Mouse (Mus musculus) urinary bladder, adult 2 months (tissue): Measurements from ENCODE around the gene Ankmy2. TPM values are rescaled to one million over a fixed set of nuclear protein-coding genes. Genes with fewer than 3 reads are reported as not detected.

Experiments used
- DNase-seq: peaks from one replicate; pipeline ENCODE4 v3.0.0; 2022; ENCODE audit warnings: low spot score
- polyA plus RNA-seq: library from polyadenylated mRNA; depleted of rRNA; stranded (reverse); fragments of >200 nt; gene quantifications from 2 replicates; pipeline ENCODE4 v1.2.3, GENCODE M21; 2012; rRNA removed

Gene Ankmy2
- 36.2 and 43.3 TPM in 2 replicates for polyA plus RNA-seq

GRCm38 (mm10) chr12:36156637-36157303 lies at the start of gene Ankmy2:
Gene Ankmy2, plus strand, starts transcription at chr12:36157114.
- peak; percentile 77 for DNase-seq

- DNase-seq = no peak
These were observed 48.5 kb upstream of the Ankmy2 start for GRCm38 (mm10) chr12:36108442-36108841.

DNA sequence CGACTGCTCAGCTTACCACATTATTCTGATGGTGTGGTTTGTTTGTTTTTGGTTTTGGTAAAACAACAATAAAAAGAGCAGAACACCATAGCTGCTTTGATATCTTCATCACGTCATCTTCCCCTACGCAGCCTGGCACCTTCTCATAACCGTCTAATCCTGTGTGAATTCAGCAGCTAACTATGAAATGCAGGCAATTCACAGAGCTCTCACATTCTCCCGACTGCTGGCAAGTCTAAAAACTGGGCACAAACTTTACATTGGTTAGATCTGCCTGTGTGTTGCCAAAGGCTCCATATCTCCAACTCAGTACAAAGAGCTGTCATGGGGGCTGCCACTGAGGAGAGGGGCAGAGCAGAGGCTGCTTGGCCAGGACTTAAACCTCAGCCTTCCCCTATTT lies 46.5 kb upstream of the Ankmy2 start:
- DNase-seq = no peak

DNA sequence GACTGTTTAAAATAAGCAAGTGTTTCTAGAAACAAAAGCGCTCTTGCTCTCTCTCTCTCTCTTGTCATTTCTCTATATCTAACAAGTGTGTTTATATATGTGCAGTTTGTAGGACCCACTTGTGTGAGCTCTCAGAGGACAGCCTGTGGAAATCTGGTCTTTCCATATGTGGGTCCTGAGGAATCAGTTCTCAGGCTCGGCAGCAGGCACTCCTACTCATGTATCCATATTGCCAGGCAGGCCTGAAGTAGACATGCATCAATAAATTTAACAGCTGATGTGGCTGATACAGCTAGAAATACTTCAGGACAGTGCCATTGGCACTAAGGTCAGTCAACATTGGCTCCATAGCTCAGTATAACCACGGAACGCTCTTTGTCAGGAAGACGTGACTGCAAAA lies 45.8 kb upstream of the Ankmy2 start:
- no peak for DNase-seq

DNA sequence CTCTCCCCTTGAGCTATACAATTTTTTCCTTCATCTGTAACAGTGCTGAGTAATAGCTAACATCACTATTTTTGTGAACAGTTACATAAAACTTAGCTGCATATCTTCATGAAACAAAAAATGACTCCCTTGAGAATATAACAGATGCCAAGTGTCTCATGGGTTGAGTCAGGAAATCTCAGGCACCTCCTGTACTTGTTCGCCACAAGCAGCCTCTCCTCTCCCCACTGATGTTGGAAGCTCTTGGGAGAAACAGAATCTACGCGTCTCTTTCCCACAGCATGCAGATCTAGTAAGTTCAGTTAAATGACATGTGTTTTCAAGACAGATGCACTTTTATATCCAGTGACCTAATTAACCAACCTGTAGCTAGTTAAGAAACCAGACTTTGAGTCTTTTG lies 44.8 kb upstream of the Ankmy2 start:
- DNase-seq = no peak

- DNase-seq = no peak
These were observed 39.8 kb upstream of the Ankmy2 start for GRCm38 (mm10) chr12:36117161-36117560.

GRCm38 (mm10) chr12:36119244-36119643 lies 37.7 kb upstream of the Ankmy2 start:
- no peak for DNase-seq

- no peak for DNase-seq
These were observed 30.9 kb upstream of the Ankmy2 start for GRCm38 (mm10) chr12:36126049-36126448.

DNA sequence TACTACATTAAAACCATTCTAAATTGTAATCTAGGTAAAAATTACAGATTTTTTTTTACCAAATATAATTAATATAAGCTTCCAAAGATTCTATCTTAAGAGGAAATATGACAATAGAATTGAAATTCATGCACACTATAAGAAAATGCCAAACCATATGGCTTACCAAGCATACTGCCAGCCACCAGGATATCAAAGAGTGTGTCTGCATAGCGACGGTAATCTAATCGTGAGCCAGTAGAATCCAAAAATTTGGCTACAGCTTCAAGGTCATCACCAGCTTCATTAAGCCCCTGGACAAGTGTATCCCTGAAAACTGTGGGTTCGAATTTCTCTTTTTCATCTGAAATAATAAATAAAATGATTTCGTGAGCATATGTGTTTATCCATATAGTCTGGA lies 27.1 kb upstream of the Ankmy2 start:
- DNase-seq = no peak

DNA sequence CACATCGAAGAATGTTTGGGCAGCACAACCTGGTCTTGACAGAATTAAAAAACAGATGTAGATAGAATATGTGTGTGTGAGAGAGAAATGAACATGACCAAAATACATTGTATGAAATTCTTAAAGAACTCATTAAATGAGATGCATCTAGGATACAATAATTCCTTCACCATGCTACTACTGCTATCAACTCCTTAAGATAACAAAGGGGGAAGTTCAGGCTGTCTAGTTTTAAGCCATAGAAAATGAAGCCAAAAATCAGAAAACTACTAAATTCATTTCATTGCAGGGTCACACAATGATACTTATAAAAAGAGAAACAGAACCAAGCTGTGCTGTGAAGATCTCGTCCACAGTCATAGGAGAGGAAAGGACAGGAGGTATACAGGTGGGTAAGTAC lies 24.7 kb upstream of the Ankmy2 start:
- DNase-seq = no peak

DNA sequence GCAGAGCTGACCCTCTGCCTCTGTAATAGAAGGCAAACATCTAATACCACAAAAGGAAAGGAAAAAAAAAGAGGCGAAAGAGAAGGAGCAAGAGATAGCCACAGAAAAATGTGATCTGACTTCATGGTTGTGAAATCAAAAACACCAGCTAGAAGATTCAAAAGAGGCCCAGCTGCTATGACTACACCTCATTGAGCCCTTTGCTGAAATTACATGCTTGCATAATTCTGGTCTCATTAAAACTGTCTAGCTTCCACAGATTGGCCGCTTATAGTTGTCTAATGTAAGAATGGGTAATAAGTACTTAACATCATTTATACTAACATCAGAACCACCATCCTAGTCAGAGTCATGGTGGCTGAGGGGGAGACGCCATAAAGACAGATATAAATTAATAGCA lies 24.2 kb upstream of the Ankmy2 start:
- no peak for DNase-seq

DNA sequence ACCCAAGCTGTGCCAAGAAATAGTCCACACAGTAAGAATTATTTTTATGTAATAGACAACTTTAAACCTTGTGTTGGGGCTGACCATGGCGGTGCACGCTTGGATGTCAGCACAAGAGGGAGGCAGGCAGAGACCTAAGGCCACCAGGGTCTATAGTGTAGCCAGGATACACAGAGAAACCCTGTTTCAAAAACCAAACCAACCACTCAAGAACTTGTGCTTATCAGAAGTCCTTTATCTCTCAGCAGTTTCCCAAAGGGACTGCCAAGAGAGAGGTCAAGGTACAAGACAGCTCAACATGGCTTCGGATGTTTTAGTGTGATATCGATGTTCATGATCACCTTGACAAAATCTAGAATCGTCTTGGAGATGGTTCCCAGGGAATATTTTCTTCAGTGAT lies 23.4 kb upstream of the Ankmy2 start:
- DNase-seq = no peak

DNA sequence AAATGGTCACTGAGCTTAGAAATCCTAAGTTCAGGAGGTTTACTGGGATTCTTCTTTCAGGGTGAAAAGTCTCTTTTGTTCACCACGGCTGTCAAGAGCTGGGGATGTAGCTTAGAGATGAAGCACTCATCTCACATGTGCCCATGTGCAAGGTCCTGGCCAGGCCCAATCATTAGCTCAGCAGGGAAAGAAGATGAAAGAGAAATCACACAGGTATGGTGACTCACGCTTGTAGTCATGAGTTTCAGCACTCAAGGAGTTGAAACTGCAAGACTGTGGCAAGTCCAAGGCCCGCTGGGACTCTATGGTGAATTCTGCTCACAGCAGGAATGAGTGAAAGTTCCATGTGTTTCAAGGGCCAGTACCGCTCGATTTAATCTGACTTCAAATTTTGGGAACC lies 22.8 kb upstream of the Ankmy2 start:
- DNase-seq = no peak

DNA sequence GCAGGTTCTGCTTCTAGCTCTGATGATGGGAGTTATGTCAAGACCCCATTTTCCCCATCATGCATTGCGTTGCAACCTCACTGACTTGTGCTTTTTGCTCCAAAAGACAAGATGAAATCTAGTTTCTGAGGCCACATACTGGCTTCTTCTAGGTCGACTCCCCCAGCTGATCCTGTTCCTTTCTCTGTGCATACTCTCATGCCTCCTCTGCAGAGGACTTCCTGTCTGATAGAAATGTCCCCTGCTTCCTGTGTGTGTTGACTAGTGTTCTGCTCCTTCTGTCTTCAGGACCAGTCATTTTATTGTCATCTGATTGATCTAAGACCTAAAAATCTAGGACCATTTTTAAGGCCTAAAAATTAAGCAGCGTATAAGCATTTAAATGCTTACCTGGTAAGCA lies 21.5 kb upstream of the Ankmy2 start:
- DNase-seq = no peak

- DNase-seq = no peak
These were observed 20.6 kb upstream of the Ankmy2 start for GRCm38 (mm10) chr12:36136285-36136684.

GRCm38 (mm10) chr12:36137192-36137591 lies 19.7 kb upstream of the Ankmy2 start:
- DNase-seq = no peak

DNA sequence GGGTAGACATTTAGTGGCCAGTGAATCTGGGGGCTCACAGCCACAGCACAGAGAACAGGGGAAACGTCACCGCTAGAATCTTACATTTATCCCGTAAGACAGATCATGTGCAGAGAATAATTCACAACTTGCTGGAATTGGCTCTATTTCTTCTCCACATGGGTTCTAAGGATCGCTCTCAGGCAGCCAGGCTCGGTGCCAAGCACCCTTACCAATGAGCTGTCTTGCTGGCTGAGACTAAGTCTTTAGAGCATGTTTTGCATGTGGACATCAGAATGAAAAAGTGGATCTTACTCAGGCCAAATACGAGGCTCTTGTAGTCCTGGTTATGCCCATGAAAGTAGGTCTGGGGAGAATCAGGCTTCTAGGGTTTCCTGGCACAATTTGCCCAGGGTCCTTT lies 16.5 kb upstream of the Ankmy2 start:
- no peak for DNase-seq

DNA sequence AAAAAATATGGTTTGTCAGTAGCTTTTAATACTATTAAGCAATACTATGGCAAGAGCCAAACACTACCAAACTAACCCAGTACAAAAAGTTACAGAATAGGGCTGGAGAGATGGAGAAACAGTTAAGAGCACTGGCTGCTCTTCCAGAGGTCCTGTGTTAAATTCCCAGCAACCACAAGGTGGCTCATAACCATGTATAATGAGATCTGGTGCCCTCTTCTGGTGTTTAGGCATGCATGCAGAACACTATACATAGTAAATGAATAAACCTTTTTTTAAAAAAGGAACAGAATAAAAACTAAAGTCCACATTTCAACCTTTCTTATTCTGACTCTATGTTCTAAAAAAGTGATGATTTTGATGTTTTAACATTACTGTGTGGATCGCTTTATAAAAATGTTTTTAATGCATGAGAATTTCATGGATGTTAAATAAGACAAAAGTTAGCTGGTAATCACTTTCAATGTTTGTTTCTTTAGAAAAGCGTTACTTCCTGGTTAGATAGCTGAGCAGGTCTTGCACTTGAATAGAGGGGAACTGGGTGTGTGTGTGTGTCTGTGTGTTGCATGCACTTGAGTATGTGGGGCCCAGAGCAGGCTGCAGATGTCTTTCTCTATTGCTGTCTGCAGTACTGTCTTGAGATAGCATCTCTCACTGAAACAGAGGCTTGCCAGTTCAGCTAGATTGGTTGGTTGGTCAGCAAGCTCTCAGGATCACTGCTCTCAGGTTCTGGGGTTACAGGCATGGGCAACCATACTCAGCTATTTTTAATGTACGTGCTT lies 10.5 kb upstream of the Ankmy2 start:
- no peak for DNase-seq

GRCm38 (mm10) chr12:36150265-36150664 lies 6.6 kb upstream of the Ankmy2 start:
- DNase-seq = no peak

- DNase-seq = no peak
These were observed 6.2 kb upstream of the Ankmy2 start for GRCm38 (mm10) chr12:36150737-36151136.

GRCm38 (mm10) chr12:36155141-36155641 lies 1.7 kb upstream of the Ankmy2 start:
- no peak for DNase-seq

DNA sequence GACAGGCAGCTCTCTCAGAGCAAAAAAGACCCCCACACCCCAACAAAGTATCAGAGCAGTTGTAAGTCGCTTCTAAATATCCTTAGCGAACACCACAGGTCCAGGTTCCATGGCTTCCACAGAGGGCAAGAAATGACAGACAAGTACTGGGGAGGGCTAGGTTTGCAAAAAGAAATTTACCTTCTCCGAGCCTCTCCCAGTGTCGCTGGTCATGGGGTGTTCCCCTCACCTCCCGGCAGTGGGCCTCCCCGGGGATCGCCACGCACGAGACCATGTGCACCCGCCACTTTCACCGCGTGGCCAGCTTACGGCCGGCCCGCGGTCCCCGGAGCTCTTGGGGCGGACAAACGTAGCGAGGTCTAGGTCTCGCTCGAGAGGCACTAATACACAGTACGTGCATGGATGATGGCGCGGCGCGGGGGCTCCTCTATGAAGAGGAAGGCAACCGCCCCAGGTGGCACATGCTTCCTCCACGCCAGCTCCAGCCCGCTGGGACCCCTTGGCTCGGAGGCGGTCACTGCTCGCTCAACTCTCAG lies 745 bp upstream of the Ankmy2 start:
- no peak for DNase-seq

- peak; percentile 73 for DNase-seq
These were observed 357 bp downstream of the Ankmy2 start for GRCm38 (mm10) chr12:36157304-36157637.
